Mouse (Mus musculus): ENCODE results near the gene Pcid2.

DNA sequence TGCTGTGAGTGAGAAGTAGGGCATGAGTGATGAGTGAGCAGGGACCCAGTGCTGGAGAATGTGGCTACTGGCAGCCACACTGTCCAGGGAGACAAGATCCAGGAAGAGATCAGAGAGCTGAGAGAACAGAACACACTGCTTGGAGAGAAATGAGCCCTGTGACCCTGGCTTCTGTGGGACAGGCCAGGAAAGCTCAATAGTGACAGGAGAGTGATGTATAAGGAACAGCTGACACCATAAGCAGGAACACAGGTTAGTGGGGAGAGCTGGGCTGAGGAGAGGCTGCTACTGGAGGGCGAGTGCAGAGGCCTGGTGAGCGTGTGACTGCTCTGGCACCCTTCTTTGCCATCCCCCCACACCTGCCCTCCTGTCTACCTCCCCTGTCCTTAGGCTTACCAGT is 45.7 kb upstream of the Pcid2 start:
- TF ChIP-seq CTCF (IDR thresholded peaks at IDR 0.05; ENCODE audit: low read depth, low read length), result no peak
- TF ChIP-seq GATA1 (IDR thresholded peaks at IDR 0.05; ENCODE audit: borderline replicate concordance, low read length), result no peak
- TF ChIP-seq POLR2AphosphoS5 (IDR thresholded peaks at IDR 0.05; ENCODE audit: insufficient replicate concordance, low read depth, low read length), result no peak
